Mouse (Mus musculus) cerebellum, adult 11-12 months (tissue): ENCODE data around the gene Acp5.

ENCODE experiments used
- DNase-seq: peaks from one replicate; pipeline ENCODE4 v3.0.0; 2022

Gene Acp5

DNA sequence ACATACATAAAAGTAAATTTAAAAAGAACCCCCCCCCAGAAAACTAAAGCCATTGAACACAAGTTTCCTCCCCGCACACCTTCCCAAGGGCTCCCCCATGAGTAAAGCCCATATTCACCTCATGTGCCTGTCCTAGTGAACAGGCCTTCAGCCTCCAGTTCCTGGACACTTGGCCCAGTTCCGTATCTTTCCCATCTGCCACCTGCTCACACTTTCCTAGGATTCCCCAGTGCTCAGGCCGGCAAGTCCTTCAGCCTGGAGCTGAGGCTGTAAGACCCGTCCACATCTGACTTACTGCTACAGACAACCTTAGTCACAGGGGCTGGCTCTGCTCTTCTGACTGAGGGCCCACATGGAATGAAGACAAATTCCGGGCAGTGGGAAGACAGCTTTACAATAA is 4.2 kb upstream of the Acp5 start:
- DNase-seq: peak; percentile 75

DNA sequence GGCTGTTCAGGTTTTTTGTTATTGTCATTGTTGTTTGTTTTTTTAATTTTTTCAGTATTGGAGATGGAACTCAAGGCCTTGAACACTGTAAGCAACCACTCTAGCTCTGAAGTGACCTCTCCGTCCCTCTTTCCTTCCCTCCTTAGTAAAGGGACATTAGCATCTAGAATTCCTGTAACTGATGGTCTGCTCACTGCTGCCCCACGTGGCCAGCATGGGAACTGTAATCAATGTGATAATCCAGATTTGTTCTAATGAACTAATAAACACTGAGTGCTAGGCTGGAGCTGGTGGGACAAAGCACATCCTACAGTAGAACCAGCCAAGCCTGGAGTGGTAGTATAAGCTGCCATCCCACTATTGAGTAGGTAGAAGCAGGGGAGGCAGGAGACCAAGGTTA is 3.0 kb upstream of the Acp5 start:
- no peak for DNase-seq

DNA sequence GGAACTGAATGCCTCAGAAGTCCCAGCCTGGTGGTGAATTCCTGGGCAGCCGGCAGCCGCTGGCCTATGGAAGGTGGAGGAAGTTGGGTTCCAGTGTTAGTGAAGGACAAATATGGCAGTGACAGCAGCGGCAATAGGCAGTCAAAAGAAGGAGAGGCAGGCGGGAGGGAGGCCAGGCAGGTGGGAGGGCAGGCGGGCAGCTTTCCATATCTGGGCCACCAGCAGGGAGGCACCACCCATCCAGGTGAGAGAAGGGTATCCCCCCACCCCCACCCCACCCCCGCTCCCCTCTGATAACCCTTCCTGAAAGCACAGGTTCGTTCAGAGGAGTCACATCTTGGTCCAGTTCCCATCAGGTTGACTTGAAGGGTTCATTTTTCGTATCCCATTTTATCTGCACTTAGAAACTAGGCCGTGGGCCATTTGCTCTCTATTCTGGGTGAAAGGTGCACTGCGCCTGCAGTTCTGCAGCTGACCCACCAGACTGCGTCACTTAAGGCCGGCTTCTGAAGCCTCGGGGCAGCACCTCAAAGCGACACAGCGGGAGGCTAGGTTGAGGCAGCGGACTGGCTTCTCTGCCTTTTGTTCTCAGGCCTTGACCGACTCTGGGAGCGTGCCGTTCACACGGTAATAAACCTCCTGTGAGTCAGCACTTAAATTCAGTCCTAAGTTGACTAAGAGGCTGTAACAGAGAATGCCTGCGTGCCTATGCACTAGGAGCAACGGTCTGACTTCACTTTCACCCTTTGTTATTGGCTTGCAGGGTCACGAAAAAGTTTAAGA is 1.4 kb upstream of the Acp5 start:
- DNase-seq: no peak

DNA sequence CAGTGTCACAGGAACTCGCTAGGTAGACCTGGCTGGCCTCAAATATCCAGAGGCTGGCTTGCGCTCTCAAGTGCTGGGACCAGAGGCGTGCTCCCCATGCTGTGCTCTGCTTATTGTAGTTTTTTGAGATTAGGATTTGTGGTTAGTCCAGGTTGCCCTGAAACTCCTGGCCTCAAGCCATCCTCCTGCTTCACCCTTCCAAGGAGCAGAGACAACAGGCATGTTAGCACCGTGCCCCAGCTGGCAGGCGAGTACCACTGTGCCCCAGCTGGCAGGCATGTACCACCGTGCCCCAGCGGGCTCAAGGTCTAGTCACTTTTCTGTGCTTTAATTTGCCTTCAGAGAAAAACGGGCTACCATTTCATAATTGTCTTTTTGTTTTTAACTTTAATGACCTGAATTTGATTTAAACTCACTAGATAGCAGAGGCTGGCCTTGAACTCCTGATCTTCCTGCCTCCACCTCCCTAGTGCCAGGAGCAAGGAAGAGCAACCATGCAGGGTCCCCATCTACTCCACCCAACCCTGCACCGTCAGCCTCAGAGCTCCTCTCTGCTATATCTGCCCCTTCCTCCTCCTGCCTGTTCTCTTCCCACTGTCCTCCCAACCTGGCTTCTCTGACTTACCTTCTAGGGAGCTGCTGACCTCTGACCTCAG is 395 bp downstream of the Acp5 start:
- DNase-seq: no peak

DNA sequence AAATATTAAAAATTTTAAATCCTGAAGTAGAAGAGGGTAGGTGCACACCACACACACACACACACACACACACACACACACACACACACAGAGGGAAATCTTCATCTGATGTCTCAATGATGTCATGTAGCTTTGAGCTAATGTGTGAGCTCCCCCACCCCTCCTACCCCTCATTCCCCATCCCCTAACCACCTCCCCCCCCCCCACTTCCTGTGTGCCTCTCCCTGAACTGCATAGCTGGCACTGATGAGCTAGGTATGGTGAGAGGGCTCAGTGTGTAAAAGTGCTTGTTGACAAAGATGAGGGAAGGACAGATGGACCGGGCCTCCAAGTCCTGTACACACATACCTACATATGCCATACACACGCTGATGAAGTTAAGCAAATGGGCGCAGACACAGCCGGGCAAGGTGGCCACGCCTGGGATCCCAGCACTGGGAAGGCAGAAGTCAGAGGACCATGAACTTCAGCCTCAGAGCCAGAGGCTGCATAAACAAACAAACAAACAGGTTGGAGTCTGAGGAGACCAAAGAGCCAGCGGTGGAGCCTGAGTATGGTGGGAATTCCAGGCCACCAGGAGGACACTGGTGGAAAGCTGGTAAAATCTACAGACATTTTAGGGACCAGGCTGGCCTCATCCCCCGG is 1.1 kb downstream of the Acp5 start:
- no peak for DNase-seq

DNA sequence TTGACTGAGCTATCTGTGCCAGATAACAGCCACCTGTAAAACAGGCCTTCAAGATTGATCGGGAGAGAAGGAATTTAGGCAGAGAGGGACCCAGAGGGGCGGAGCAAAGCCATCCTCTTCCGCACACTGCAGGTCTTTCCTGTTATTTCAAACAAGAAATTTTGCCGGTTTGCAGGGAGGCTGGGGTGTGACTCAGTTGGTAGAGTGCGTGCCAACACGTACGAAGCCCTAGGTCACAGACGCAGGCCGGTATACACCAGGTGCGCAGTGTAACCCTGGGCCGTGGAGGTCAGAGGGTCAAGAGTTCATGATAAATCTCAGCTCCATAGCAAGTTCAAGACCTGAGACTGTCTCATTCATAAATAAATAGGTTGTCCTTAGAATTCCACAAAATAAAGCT is 3.3 kb downstream of the Acp5 start:
- DNase-seq: no peak

DNA sequence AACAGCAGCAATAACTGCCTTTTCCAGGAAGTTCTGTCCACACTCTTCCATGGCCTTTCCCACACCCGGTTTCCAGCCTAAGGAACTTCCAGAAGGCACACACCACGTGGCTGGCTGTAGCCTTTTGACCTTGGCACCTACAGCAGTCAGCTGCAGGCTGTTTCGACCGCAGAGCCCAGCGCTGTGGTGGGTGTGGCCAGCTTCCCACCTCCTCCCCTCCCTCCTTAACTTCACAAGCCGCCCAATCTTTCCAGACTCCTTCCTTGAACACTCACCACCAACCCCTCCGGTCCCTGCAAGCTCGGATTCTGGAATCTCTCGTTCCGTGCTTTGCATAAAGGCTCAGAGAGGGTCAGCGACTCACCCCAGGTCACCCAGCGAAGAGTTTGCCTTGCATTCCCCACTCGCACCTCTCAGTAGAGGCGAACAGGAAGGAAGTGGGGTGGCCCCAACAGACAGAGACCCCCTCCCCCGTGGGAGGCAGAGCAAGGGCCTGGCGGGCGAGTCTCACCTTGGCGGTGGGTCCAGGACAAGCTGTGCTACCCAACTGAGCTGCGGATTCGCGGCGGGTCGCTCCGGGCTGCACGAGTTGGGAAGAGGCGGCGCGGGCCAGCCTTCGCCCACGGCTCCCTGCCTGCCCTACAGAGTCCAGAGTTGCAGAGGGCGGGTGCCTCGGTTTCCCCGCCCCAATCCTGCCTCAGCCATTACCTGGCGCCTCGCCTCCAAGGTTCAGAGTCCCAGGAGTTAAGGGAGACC is 4.1 kb downstream of the Acp5 start:
- no peak for DNase-seq

DNA sequence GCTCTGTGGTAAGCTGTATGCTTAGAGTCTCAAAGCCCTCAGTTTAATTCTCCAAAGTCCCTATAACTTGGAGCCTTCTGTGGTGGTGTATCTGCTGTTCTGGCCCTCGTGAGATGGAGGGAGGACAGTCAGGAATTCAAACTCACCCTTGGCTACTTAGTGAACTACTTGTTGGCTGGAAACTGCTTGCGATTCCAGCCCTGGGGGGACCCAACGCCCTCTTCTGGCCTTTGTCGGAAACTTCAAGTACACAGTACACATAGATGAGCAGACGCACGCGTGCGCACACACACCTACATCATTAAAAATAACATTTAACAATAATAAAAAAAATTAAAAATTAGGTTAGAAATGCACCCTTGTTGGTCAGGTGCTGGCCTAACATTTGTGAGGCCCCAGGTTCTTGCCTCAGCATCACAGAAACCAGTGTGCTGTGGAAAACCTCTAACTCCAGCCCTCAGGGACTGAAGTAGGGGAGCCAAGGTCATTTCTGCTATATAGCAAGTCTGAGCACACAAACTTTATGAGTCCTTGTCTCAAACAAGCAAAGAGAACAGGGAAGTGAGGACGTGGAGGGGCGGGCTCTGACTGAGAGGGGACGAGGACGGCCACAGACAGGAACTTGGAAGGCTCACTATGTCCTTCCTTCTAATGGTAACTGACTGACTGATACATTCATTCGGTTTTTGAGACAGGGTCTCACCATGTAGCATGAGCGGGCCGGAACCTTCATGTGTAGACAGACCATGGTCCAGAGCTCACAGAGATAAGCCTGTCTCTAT is 10.1 kb downstream of the Acp5 start:
- DNase-seq: no peak

DNA sequence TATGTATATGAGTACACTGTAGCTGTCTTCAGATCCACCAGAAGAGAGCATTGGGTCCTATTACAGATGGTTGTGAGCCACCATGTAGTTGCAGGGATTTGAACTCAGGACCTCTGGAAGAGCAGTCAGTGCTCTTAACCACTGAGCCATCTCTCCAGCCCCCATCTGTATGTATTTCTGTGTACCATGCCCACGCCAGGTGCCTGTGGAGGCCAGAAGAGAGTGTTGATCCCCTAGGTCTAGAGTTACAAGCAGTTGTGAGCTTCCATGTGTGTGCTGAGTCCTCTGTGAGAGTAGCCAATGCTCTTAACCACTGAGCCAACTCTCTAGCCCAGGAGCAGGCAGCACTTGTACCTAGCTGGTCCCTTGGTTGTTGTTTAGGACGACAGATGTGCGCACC is 11.3 kb downstream of the Acp5 start:
- no peak for DNase-seq

DNA sequence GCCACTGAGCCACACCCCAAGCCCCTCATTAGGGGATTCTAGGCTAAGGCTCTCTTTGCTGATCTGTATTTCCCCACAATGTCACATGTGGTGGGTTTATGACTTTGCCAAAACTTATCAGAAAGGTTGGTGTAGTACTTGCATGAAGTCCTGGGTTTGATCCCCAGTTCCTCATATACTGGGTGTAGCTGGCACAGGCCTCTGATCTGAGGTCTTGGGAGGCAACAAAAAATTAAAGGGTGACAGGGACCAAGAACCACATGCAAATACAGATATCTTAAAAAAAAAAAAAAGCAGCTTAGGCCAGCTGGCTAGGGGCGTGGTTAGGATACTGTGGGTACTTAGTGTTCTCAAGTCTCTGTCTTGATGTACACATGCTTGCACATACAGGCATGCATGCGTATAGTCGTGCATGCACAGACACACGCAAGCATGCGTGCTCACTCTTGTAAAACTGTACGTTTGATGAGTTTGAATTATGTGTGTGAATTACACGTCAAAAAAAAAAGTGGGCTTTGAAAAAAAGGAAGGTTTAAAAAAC is 12.4 kb downstream of the Acp5 start:
- DNase-seq: no peak

DNA sequence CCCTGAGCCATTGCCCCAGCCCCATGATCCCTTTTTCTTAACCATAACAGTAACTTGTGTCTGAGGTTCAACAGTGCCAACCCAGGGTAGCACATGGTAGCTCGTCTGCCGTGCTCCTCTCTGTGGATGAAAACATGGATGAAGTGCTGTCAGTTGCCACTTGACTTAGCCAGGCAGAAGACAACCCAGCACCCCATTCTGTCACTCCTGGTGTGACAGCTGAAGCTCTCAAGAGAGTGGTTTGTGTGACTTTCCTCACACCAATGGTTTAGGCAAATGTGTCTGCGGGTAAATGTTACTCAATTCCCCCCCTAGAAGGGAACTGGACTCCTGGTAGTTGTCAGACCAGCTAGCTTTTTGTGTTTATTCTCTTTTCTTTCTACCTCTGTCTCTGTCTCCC is 13.5 kb downstream of the Acp5 start:
- DNase-seq: no peak

DNA sequence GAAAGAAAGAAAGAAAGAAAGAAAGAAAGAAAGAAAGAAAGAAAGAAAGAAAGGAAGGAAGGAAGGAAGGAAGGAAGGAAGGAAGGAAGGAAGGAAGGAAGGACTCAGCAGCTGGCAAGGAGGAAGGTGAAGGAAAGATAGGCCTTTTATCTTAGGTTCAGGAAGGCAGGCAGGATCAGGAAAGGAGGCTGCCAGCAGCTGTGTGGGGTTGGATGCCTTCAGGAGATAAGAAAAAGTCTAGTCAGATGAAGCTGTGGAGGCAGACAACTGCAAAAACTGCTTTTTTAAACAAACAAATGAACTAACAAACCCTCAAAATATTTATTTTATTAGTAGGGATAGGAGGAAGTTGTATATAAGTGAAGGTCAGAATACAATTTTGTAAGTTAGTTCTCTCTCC is 14.0 kb downstream of the Acp5 start:
- DNase-seq: no peak

DNA sequence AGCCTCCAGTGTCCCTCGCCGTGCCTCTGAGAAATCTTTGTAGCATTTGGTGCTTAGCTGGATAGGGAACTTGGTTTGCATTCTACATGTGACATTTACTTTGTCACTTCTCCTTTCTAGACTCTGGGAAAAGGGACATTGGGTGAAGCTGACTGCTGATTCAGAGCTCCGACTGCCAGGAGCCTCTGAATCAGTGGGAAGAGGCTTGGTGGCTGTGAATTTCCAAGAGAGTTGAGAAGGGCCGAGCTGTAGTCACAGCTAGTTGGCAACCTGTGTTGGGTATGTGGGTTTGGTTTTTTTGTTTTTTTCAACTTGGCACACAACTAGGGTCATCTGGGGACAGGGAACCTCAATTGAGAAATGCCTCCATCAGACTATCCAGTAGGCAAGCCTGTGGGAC is 16.0 kb downstream of the Acp5 start:
- DNase-seq: no peak

DNA sequence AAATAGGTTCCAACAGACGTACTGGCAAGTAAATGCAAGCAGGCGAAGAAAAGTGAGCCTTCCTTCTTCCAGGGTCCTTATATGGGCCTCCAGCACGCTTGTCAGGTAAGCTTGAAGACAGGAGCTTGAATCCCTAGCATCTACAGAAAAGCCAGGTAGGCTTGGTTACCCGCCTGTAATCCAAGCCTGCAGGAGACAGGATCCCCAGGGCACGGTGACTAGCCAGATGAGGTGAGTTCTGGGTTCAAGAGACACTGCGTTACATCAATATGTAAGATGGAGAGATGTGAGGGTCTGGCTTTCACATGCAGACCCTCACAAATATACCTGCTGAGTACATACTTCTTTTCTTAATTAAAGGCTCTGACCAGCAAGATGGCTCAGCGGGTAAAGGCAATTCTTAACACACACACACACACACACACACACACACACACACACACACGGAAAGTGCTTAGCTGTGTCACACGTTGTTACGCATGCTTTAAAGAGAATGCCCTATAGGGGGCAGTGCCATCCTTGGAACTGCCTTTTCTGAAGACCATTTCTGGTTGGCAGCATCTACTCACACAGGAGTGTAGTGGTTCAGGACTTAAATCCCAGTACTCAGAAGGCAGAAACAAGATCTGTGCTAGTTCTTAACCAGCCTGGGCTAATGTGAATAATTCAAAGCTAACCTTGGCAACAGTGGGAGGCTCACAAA is 17.6 kb downstream of the Acp5 start:
- peak; percentile 68 for DNase-seq

DNA sequence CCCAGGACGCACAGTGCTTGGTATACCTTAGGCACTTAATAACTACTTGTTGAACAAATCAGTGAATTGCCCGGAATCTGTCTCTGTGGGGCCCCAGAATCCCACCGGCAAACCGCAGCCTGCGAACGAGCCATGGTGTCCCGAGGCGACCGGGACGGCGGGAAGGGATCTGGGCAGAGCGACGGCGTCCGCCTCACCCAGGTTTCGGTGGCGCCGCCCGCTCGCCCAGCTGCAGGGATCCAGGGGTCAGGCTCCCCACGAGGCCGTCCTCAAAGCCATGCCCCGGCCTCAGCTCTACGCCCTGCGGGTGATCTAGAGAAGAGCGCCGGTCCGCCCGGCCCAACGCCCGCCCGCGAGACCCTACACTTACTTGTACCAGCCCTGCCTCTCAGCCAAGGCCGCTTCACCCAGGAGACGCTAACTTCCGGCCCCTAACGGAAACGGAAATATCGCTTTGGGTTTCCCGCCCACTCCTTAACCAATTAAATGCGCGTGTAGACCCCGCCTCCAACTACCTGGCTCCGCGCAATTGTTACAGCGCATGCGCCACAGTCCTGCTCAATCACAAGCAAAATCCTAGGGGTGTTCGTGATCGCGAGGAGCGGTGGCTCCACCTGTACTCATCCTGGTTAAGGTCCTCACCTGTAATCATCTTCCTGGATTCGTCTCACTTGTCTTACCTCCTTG is 18.6 kb downstream of the Acp5 start, which contains the start of gene Elof1:
Gene Elof1, minus strand, starts transcription at position 433 of the 687 bp plus-strand sequence.
- peak; percentile 97 for DNase-seq

DNA sequence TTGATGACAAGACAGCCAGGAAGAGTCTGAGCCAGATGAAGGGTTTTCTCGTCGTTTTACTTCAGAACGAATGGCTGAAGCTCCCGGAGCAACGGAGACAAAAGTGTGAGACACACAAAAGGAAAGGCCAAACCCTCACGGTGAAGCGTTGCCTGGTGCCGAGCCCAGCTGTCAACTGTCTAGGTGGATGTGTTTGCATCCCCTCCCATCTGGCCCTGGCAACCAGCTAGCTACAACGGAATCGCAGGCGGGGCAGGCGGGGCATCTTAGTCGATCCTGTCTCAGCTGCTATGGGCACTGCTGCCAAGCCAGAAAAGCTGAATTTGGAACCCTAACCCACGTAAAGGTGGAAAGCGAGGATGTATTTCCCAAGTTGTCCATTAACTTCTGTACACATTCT is 19.4 kb downstream of the Acp5 start:
- DNase-seq: peak; percentile 34

DNA sequence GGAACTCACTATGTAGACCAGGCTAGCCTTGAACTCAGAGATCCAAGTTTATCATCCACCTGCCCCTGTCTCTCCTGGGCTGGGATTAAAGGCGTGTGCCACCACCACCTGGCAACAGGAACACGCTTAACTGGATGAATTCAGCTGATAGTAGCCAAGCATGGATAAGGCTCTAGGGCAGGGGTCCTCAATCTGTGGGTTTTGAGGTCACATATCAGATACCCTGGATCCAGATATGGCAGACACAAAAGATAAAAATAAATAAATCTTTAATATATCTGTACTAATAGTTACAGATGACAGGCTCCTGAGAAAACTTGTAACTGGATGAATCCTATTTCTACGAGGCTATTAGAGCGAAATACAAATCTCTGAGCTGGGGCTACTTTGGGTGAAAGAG is 19.9 kb downstream of the Acp5 start:
- DNase-seq: no peak

DNA sequence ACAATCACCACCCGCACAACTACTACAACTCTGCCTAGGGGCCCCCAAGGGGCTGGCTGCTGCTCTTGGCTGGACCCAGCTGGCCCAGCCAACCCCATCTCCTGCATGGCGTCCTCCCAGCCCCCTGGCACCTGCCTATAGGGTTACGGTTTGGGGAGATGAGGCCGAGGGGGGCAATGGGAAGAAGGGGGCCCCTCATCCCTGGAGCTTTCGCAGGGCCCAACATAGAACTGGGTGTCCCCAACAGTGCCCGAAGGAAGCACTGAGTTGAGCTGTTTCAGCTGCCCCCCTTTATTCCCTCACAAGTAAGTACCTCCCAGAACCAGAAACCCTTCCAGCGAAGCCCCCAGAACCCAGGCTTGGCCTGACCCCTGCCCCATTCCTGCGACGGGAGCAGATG is 27.3 kb downstream of the Acp5 start:
- no peak for DNase-seq

DNA sequence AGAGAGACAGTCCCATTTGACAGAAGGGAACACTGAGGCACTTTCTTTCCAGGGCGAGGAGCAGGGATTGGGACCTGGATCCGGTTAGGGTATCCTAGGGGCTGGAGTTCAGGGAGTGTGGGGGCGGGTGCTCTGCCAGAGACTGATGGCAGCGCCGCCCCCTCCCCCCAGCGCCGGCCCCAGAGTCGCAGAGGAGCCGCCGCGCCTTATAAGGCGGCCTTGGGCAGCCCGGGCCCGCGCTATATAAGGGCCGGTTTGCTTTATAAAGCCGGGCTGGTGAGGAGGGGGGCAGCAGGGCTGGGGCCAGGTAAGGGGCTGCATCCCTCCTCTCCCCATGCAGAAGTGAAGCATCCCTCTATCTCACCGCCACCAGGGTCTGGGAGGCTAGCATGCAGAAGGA is 35.6 kb downstream of the Acp5 start:
- no peak for DNase-seq

DNA sequence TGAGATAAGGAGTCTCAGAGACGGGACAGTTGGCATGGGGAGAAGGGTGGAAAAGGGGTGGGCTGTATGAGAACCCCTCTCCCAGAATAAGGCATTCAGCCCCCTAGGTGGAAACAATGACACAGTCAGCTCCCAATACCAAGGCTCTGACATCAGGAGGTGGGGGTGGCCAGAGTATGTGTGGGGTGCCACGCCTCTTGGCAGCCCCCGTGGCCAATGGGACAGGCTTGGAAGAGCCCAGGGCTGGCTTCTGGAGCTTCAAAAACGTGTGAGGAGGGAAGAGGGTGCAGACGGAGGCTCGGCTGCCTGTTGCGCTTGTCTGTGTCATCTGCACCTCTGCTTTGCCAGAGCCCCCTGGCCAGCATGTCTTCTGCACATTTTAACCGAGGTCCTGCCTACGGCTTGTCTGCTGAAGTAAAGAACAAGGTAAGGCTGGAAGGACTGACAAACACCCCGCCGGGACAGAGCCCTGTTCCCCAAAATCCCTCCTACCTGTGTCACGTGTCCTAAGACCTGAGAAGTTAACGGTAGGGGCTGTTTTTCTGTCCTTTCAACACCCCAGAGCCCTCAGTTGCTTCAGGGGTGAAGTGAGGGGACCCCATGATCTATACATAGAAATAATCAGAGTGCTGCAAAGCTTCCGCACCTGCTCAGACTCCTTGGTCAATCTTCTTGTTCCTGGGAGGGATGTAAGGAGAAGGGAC is 36.4 kb downstream of the Acp5 start, which contains the start of gene Cnn1:
Gene Cnn1, plus strand, starts transcription at position 224 of the 704 bp plus-strand sequence.
- no peak for DNase-seq
